Mouse (Mus musculus) Patski (cell line): Measurements from ENCODE around the gene Mettl26. TPM values are rescaled to one million over a fixed set of nuclear protein-coding genes. Genes with fewer than 3 reads are reported as not detected.

ENCODE experiments used
- ATAC-seq: fragments of 100-300 bp; one replicate; pipeline ENCODE4 v1.8.0; 2021
- CTCF ChIA-PET: fragments of 350-600 bp; sonication (Branson Sonifier 250); formaldehyde crosslinking; loops from one replicate; lab custom pipeline; 2022; ENCODE audit warnings: inconsistent platforms; lab: Charles Lee
- POLR2A ChIA-PET: fragments of 350-600 bp; sonication (Branson Sonifier 250); formaldehyde crosslinking; loops from one replicate; lab custom pipeline; 2022; ENCODE audit warnings: antibody characterized with exemption, inconsistent platforms; lab: Charles Lee
- DNase-seq: peaks from one replicate; pipeline ENCODE4 v3.0.0-alpha.2; 2011; ENCODE audit warnings: low read depth, low spot score
- H3K27me3 ChIP-seq: fragments of 371-371 bp; one replicate; pipeline ENCODE4 v1.5.1; 2021
- CTCF ChIP-seq: fragments of 100-300 bp; IDR thresholded peaks from one replicate; pipeline ENCODE4 v1.5.1; 2021
- in situ Hi-C: fragments of 300-500 bp; cut with MboI; formaldehyde crosslinking; loops from 3 replicates; pipeline ENCODE4 v1.11.1; 2018; ENCODE audit warnings: low pct_unique_long_range_greater_than_20kb, mixed read lengths
- polyA plus RNA-seq: library from polyadenylated mRNA; unstranded; gene quantifications from one replicate; pipeline ENCODE4 v1.2.3, GENCODE M21; 2021

Mettl26 gene
- polyA plus RNA-seq, 1 experiment from 2014 or later, result 81.4 TPM

- TF ChIP-seq CTCF, result no peak
- POLR2A ChIA-PET, result interaction anchor here (1.1 to 2.2 kb wide), 3 partner anchors 8 to 25 kb away, joined by 3 to 7 read pairs (median 4); partner anchors contain the start of gene Wdr90
Measured at GRCm38 (mm10) chr17:25836397-25837075, 38.3 kb upstream of the Mettl26 start.

GRCm38 (mm10) chr17:25837076-25837410, 37.8 kb upstream of the Mettl26 start, which contains the start of gene Rhbdl1:
Rhbdl1 (minus strand) TSS chr17:25837295.
- no peaks in the 10 kb centered on the region for H3K27me3 ChIP-seq
- ChIA-PET CTCF (no interaction called here), POLR2A (interaction anchor here (0.6 to 2.2 kb wide), 6 partner anchors 9 to 58 kb away, joined by 3 to 7 read pairs (median 4); partner anchors contain the start of gene Wdr90)
- no peak for ATAC-seq
- no peak for DNase-seq
- TF ChIP-seq CTCF, result no peak
- in situ Hi-C loops, result no loop called here

More at GRCm38 (mm10) chr17:25836397-25837075, 38.3 kb upstream of the Mettl26 start:
- no peaks in the 10 kb centered on the region for H3K27me3 ChIP-seq
- in situ Hi-C loops, result no loop called here
- DNase-seq, result no peak
- CTCF ChIA-PET, result no interaction called here
- no peak for ATAC-seq

- no peak for DNase-seq
- no peaks in the 10 kb centered on the region for H3K27me3 ChIP-seq
- ChIA-PET POLR2A (interaction anchor here (0.6 to 2.2 kb wide), 5 partner anchors 9 to 58 kb away, joined by 3 to 7 read pairs (median 4); partner anchors contain the start of gene Wdr90), CTCF (no interaction called here)
- TF ChIP-seq CTCF, result no peak
- no peak for ATAC-seq
- in situ Hi-C loops, result no loop called here
Measured at GRCm38 (mm10) chr17:25837533-25837932, 37.3 kb upstream of the Mettl26 start.

GRCm38 (mm10) chr17:25838904-25839303, 36.0 kb upstream of the Mettl26 start:
- POLR2A ChIA-PET, result interaction anchor here (0.6 kb wide), 1 partner anchor 14 kb away, joined by 3 read pairs; no protein-coding TSS in a partner anchor
- no peak for DNase-seq
- in situ Hi-C loops, result no loop called here
- CTCF ChIA-PET, result no interaction called here
- H3K27me3 ChIP-seq, result no peaks in the 10 kb centered on the region
- TF ChIP-seq CTCF, result no peak
- ATAC-seq, result no peak

GRCm38 (mm10) chr17:25839455-25840235, 35.2 kb upstream of the Mettl26 start:
- POLR2A ChIA-PET, result interaction anchor here (0.6 to 1.2 kb wide), 2 partner anchors 14 to 22 kb away, joined by 3 read pairs; partner anchors contain the start of gene Wdr90
- in situ Hi-C loops, result no loop called here
- CTCF ChIA-PET, result no interaction called here
- H3K27me3 ChIP-seq, result no peaks in the 10 kb centered on the region
- no peak for TF ChIP-seq CTCF
- ATAC-seq (no peak), DNase-seq (no peak)

- DNase-seq, result no peak
- no peak for ATAC-seq
- no peaks in the 10 kb centered on the region for H3K27me3 ChIP-seq
- in situ Hi-C loops, result no loop called here
- no peak for TF ChIP-seq CTCF
- ChIA-PET CTCF (no interaction called here), POLR2A (interaction anchor here (1.2 kb wide), 1 partner anchor 21 kb away, joined by 3 read pairs; the partner anchor contains the start of gene Wdr90)
Measured at GRCm38 (mm10) chr17:25840519-25840918, 34.4 kb upstream of the Mettl26 start.

- ATAC-seq, result no peak
- TF ChIP-seq CTCF, result no peak
- no peak for DNase-seq
- H3K27me3 ChIP-seq, result no peaks in the 10 kb centered on the region
- in situ Hi-C loops, result no loop called here
- POLR2A ChIA-PET, result interaction anchor here (1.6 kb wide), 1 partner anchor 8 kb away, joined by 7 read pairs; the partner anchor contains the start of gene Stub1
- CTCF ChIA-PET, result interaction anchor here (1.3 kb wide), 1 partner anchor 8 kb away, joined by 5 read pairs; the partner anchor contains the start of gene Stub1
Measured at GRCm38 (mm10) chr17:25841117-25841880, 33.6 kb upstream of the Mettl26 start, which contains the start of gene Gm20683. Gm20683 (minus strand) TSS chr17:25841763.

- POLR2A ChIA-PET, result interaction anchor here (1.6 kb wide), 1 partner anchor 9 kb away, joined by 7 read pairs; the partner anchor contains the start of gene Stub1
- DNase-seq (no peak), ATAC-seq (no peak)
- no peaks in the 10 kb centered on the region for H3K27me3 ChIP-seq
- TF ChIP-seq CTCF, result no peak
- CTCF ChIA-PET, result interaction anchor here (1.3 kb wide), 1 partner anchor 9 kb away, joined by 5 read pairs; the partner anchor contains the start of gene Stub1
- in situ Hi-C loops, result no loop called here
Measured at GRCm38 (mm10) chr17:25842509-25842908, 32.4 kb upstream of the Mettl26 start.

- DNase-seq, result no peak
- H3K27me3 ChIP-seq, result no peaks in the 10 kb centered on the region
- in situ Hi-C loops, result no loop called here
- ATAC-seq, result no peak
- POLR2A ChIA-PET, result interaction anchor here (1.0 to 1.6 kb wide), 2 partner anchors 10 kb away, joined by 5 to 7 read pairs; partner anchors contain the start of gene Stub1
- no peak for TF ChIP-seq CTCF
- CTCF ChIA-PET, result interaction anchor here (1.3 kb wide), 1 partner anchor 10 kb away, joined by 5 read pairs; the partner anchor contains the start of gene Stub1
Measured at GRCm38 (mm10) chr17:25843122-25843521, 31.8 kb upstream of the Mettl26 start.
